Mouse (Mus musculus) thymus, adult 2 months (tissue): Measurements from ENCODE around the gene Urb2. TPM values are rescaled to one million over a fixed set of nuclear protein-coding genes. Genes with fewer than 3 reads are reported as not detected.
A peak's percentile ranks its signal among the peaks of the same experiment; 100 is the strongest.
"Not testable (repeated sequence)": the region's sequence is repeated elsewhere in the genome, so short reads cannot be mapped to it uniquely, and the experiment has no call there.

Experiments
- DNase-seq: peaks from one replicate; pipeline ENCODE4 v3.0.0; 2021
- H3K27ac ChIP-seq: fragments of 200-500 bp; 2 replicates; pipeline ENCODE4 v1.5.1; 2012; ENCODE audit warnings: low read length, control low read depth; ENCODE audit not compliant: control insufficient read depth, insufficient read depth
- H3K27me3 ChIP-seq: fragments of 200-500 bp; 2 replicates; pipeline ENCODE4 v1.6.1; 2012; ENCODE audit warnings: mild to moderate bottlenecking, low read length, moderate library complexity, mixed read lengths; ENCODE audit not compliant: control insufficient read depth, insufficient read depth
- H3K36me3 ChIP-seq: fragments of 200-500 bp; 2 replicates; pipeline ENCODE4 v1.6.1; 2012; ENCODE audit warnings: mild to moderate bottlenecking, low read length, moderate library complexity; ENCODE audit not compliant: control insufficient read depth, insufficient read depth
- H3K4me1 ChIP-seq: fragments of 200-500 bp; replicated peaks from 2 replicates; pipeline ENCODE4 v1.6.1; 2012; ENCODE audit warnings: low read length; ENCODE audit not compliant: control insufficient read depth, insufficient read depth
- H3K4me3 ChIP-seq: fragments of 200-500 bp; 2 replicates; pipeline ENCODE4 v1.5.1; 2012; ENCODE audit warnings: mild to moderate bottlenecking, low read length, control low read depth, moderate library complexity; ENCODE audit not compliant: control insufficient read depth, insufficient read depth
- CTCF ChIP-seq: fragments of 200-500 bp; IDR thresholded peaks from 2 replicates; pipeline ENCODE4 v1.5.1; 2012; ENCODE audit warnings: mild to moderate bottlenecking, control low read depth, low read length, moderate library complexity, borderline replicate concordance; ENCODE audit not compliant: control insufficient read depth, poor library complexity, insufficient read depth; ENCODE audit errors: extremely low read depth
- POLR2A ChIP-seq: fragments of 200-500 bp; IDR thresholded peaks from 2 replicates; pipeline ENCODE4 v1.6.1; 2012; ENCODE audit warnings: mild to moderate bottlenecking, low read length, control low read depth, moderate library complexity; ENCODE audit not compliant: control insufficient read depth, poor library complexity, insufficient read depth; ENCODE audit errors: extremely low read depth
- WGBS: fragments of 180-500 bp; shearing (Covaris S2); methylation state at CpG from one replicate; pipeline ENCODE4 v1.1.7; 2018; 5-methylcytosine and 5-hydroxymethylcytosine counted together
- polyA plus RNA-seq: library from polyadenylated mRNA; depleted of rRNA; stranded (reverse); fragments of >200 nt; gene quantifications from 2 replicates; pipeline ENCODE4 v1.2.3, GENCODE M21; 2012

Urb2 gene
- polyA plus RNA-seq, 1 experiment: 16.2 TPM

GRCm38 (mm10) chr8:124011989-124012586 is 9.2 kb upstream of the Urb2 start:
- DNase-seq: no peak
- WGBS: 97% methylated on average over 3 of the region's 3 CpGs
- Histone ChIP-seq H3K27ac (no peak overlapping the region), H3K27me3 (no peaks in the 10 kb centered on the region), H3K36me3 (peaks cover 24% of the 10 kb centered on the region), H3K4me1 (no peaks in the 10 kb centered on the region; the same call in 1 of the 2 replicates), H3K4me3 (no peak overlapping the region)
- TF ChIP-seq CTCF (no peak), POLR2A (no peak)

GRCm38 (mm10) chr8:124014299-124014698 is 7.0 kb upstream of the Urb2 start:
- H3K4me1 ChIP-seq, H3K27ac ChIP-seq: not testable (repeated sequence)
- whole genome bisulfite sequencing: 94% methylated on average over 7 of the region's 7 CpGs

GRCm38 (mm10) chr8:124014751-124015150 is 6.6 kb upstream of the Urb2 start:
- no peaks in the 10 kb centered on the region for H3K27me3 ChIP-seq
- peaks cover 11% of the 10 kb centered on the region for H3K4me1 ChIP-seq
- TF ChIP-seq POLR2A: no peak
- 78% methylated on average over 3 of the region's 3 CpGs for WGBS
- H3K27ac ChIP-seq: no peak overlapping the region
- no peaks in the 10 kb centered on the region; the same call in 1 of the 2 replicates for H3K36me3 ChIP-seq
- no peak for DNase-seq
- no peak overlapping the region for H3K4me3 ChIP-seq

More at GRCm38 (mm10) chr8:124014299-124014698, 7.0 kb upstream of the Urb2 start:
- not testable (repeated sequence) for DNase-seq, H3K27me3 ChIP-seq, H3K4me3 ChIP-seq, H3K36me3 ChIP-seq

GRCm38 (mm10) chr8:124019782-124020181 is 1.5 kb upstream of the Urb2 start:
- H3K4me1 ChIP-seq: peaks cover 13% of the 10 kb centered on the region
- H3K27ac ChIP-seq: no peak overlapping the region
- 10% methylated on average over 13 of the region's 13 CpGs for WGBS
- DNase-seq: peak; percentile 14
- H3K27me3 ChIP-seq: no peaks in the 10 kb centered on the region
- H3K4me3 ChIP-seq: peak overlapping the region; percentile 22
- TF ChIP-seq POLR2A (no peak), CTCF (no peak)
- no peaks in the 10 kb centered on the region for H3K36me3 ChIP-seq

- Histone ChIP-seq H3K4me1 (peaks cover 13% of the 10 kb centered on the region), H3K4me3 (peak overlapping the region; percentile 72), H3K36me3 (peaks cover 5% of the 10 kb centered on the region; the same call in 1 of the 2 replicates), H3K27ac (peak overlapping the region; percentile 55), H3K27me3 (no peaks in the 10 kb centered on the region)
- 3% methylated on average over 74 of the region's 87 CpGs for WGBS
- peak; percentile 65 for DNase-seq
- TF ChIP-seq POLR2A (no peak), CTCF (no peak)
Observed at GRCm38 (mm10) chr8:124020439-124021236, 670 bp upstream of the Urb2 start.

GRCm38 (mm10) chr8:124026265-124026664 is 5.0 kb downstream of the Urb2 start:
- not testable (repeated sequence) for H3K27me3 ChIP-seq, H3K27ac ChIP-seq, H3K4me1 ChIP-seq, DNase-seq, H3K4me3 ChIP-seq
- 96% methylated on average over 2 of the region's 2 CpGs for WGBS
- peaks cover 47% of the 10 kb centered on the region for H3K36me3 ChIP-seq

- Histone ChIP-seq H3K27ac (no peak overlapping the region), H3K36me3 (peaks cover 50% of the 10 kb centered on the region), H3K4me3 (no peak overlapping the region), H3K4me1 (no peaks in the 10 kb centered on the region), H3K27me3 (no peaks in the 10 kb centered on the region)
- DNase-seq: no peak
- TF ChIP-seq POLR2A: no peak
- TF ChIP-seq CTCF: no peak
- 93% methylated on average over 6 of the region's 6 CpGs for WGBS
Observed at GRCm38 (mm10) chr8:124027831-124028230, 6.5 kb downstream of the Urb2 start.
